Mouse (Mus musculus) R1 (cell line): Measurements from ENCODE around the gene Ffar3.

ENCODE experiments used
- DNase-seq: peaks from one replicate; pipeline ENCODE4 v3.0.0-alpha.2; 2018; ENCODE audit warnings: low read depth, low spot score

Gene Ffar3

GRCm38 (mm10) chr7:30856078-30856477 is at the start of gene Ffar3:
Ffar3 (minus strand) TSS chr7:30856178.
- DNase-seq: no peak

GRCm38 (mm10) chr7:30904042-30904441 is 48.1 kb upstream of the Ffar3 start:
- DNase-seq: no peak

GRCm38 (mm10) chr7:30895217-30895616 is 39.2 kb upstream of the Ffar3 start:
- DNase-seq: no peak

GRCm38 (mm10) chr7:30892515-30892914 is 36.5 kb upstream of the Ffar3 start:
- no peak for DNase-seq

GRCm38 (mm10) chr7:30891746-30892145 is 35.8 kb upstream of the Ffar3 start:
- no peak for DNase-seq

- no peak for DNase-seq
These were observed 34.7 kb upstream of the Ffar3 start for GRCm38 (mm10) chr7:30890681-30891080.

- DNase-seq: no peak
These were observed 32.8 kb upstream of the Ffar3 start for GRCm38 (mm10) chr7:30888786-30889185.

- no peak for DNase-seq
These were observed 31.7 kb upstream of the Ffar3 start for GRCm38 (mm10) chr7:30887568-30888188.

GRCm38 (mm10) chr7:30886852-30887251 is 30.9 kb upstream of the Ffar3 start:
- no peak for DNase-seq

GRCm38 (mm10) chr7:30884047-30884446 is 28.1 kb upstream of the Ffar3 start:
- DNase-seq: no peak

- DNase-seq: no peak
These were observed 25.4 kb upstream of the Ffar3 start for GRCm38 (mm10) chr7:30881367-30881766.

GRCm38 (mm10) chr7:30880176-30880575 is 24.2 kb upstream of the Ffar3 start, which contains the start of gene Cd22:
Cd22 (minus strand) TSS chr7:30880342.
- no peak for DNase-seq

GRCm38 (mm10) chr7:30878950-30879349 is 23.0 kb upstream of the Ffar3 start:
- DNase-seq: no peak

GRCm38 (mm10) chr7:30873083-30873482 is 17.1 kb upstream of the Ffar3 start:
- peak; percentile 82 for DNase-seq

- no peak for DNase-seq
These were observed 7.4 kb upstream of the Ffar3 start for GRCm38 (mm10) chr7:30863386-30863785.

- DNase-seq: no peak
These were observed 5.5 kb upstream of the Ffar3 start, which contains the start of gene Ffar1 for GRCm38 (mm10) chr7:30861464-30861863. Ffar1 (minus strand) TSS chr7:30861564.

GRCm38 (mm10) chr7:30859635-30860402 is 3.8 kb upstream of the Ffar3 start:
- peak; percentile 84 for DNase-seq

GRCm38 (mm10) chr7:30859290-30859634 is 3.3 kb upstream of the Ffar3 start:
- peak; percentile 64 for DNase-seq

- no peak for DNase-seq
These were observed 1.8 kb upstream of the Ffar3 start for GRCm38 (mm10) chr7:30857746-30858145.

- DNase-seq: no peak
These were observed 4.6 kb downstream of the Ffar3 start for GRCm38 (mm10) chr7:30851421-30851820.

GRCm38 (mm10) chr7:30847934-30848333 is 8.0 kb downstream of the Ffar3 start:
- no peak for DNase-seq

GRCm38 (mm10) chr7:30847386-30847785 is 8.6 kb downstream of the Ffar3 start:
- DNase-seq: no peak

GRCm38 (mm10) chr7:30846505-30847053 is 9.4 kb downstream of the Ffar3 start:
- DNase-seq: no peak
